Mouse (Mus musculus) heart, adult 2 months (tissue): ENCODE results near the gene Rnd2.

Experiments
- CTCF ChIP-seq: fragments of 200-600 bp; IDR thresholded peaks from 2 replicates; pipeline ENCODE4 v1.8.1; 2022; ENCODE audit warnings: antibody characterized with exemption, mild to moderate bottlenecking, moderate library complexity
- POLR2A ChIP-seq: fragments of 200-500 bp; IDR thresholded peaks from 2 replicates; pipeline ENCODE4 v1.6.1; 2011; ENCODE audit warnings: mild to moderate bottlenecking, low read depth, low read length, control low read depth; ENCODE audit not compliant: insufficient read depth

DNA sequence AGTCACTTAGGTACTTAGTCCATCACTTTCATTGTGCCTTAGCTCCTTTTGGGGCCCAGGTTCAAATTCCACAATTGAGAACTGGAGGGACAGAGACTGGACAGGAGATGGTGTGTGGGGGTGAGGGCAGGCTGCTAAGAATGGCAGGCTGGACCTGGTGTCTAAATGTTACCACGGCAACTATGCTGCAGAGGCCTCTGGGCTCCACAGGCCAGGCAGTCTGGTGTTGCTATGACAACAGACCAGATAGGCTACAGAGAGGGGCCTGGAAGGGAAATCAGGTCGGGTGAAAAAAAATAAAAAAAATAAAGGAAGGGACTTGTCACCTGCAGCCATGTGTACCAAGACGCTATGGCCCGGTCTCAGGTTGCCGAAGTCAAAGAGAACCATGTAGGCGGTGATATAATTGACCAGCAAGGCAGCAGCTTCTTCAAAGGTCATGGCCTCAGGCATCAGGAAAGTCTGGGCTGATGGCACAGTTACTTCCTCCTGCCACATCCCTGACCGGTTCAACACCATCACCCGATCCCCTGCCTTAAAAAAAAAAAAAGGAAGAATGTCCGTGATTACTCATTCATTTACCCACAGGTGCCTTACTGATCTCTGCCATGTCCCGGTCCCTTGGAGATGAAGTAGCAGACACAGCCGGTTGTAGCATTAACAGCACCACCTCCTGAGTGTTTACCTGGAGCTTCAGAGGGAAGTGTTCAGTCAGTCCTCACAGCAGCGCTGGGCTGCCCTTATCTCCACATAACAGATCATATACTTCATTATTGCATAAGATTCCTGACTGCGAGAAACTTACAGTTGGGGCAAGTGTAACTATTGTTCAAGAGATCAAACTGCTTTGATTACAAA lies 2.0 kb upstream of the Rnd2 start:
- TF ChIP-seq CTCF, result no peak
- no peak for TF ChIP-seq POLR2A
